Mouse (Mus musculus) CH12.LX (cell line): ENCODE data around the gene Aasdh.

Experiments used
- CTCF ChIP-seq, 2 experiments: IDR thresholded peaks in 1 of 2; conservative IDR thresholded peaks in 1 of 2; 2 replicates each; pipeline ENCODE4 v1.5.1; 2011 to 2012; ENCODE audit warnings: low read depth in 2 of 2, low read length in 2 of 2, improper control_type of control experiment in 1 of 2, inconsistent platforms in 1 of 2, mild to moderate bottlenecking in 1 of 2, moderate library complexity in 1 of 2
- EP300 ChIP-seq: IDR thresholded peaks from 2 replicates; pipeline ENCODE4 v1.6.1; 2011; ENCODE audit warnings: low read length, improper control_type of control experiment
- GABPA ChIP-seq: IDR thresholded peaks from 2 replicates; pipeline ENCODE4 v1.6.1; 2012; ENCODE audit warnings: low read depth, low read length, improper control_type of control experiment, inconsistent platforms; ENCODE audit not compliant: insufficient replicate concordance
- KAT2A ChIP-seq: IDR thresholded peaks from 2 replicates; pipeline ENCODE4 v1.6.1; 2012; ENCODE audit warnings: low read length, improper control_type of control experiment, inconsistent platforms; ENCODE audit not compliant: insufficient replicate concordance
- NRF1 ChIP-seq: IDR thresholded peaks from 2 replicates; pipeline ENCODE4 v1.6.1; 2014; ENCODE audit warnings: low read depth, mild to moderate bottlenecking, inconsistent platforms, low read length, improper control_type of control experiment, moderate library complexity
- ZMIZ1 ChIP-seq: IDR thresholded peaks from 2 replicates; pipeline ENCODE4 v1.6.1; 2012; ENCODE audit warnings: low read depth, mild to moderate bottlenecking, inconsistent platforms, low read length, improper control_type of control experiment

DNA sequence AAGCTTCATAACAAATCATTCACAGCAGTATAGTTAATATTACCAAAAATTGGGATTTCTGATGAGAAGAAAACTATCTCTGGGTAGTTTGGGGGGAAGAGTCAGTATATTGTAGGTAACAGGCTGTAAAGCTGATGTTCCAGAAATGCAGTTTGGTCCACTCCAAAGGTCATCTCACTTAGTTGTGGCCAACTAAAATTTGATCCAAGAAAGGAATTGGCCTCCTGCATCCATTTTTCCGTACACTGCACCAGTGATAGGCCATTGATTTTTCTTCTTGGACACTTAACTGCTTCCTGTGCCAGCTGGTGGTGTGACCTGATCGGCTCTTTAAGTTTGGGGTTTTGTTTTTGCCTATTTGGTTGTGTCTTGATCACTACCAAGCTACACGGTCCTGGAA lies 48.5 kb upstream of the Aasdh start:
- no peak for TF ChIP-seq CTCF (conservative IDR thresholded peaks at IDR 0.05 in 1 of 2, IDR thresholded peaks at IDR 0.05 in 1 of 2; ENCODE audit: low read depth in 2 of 2, low read length in 2 of 2)
- TF ChIP-seq EP300, result no peak
- no peak for TF ChIP-seq NRF1
- TF ChIP-seq ZMIZ1, result no peak
- TF ChIP-seq KAT2A, result no peak
- no peak for TF ChIP-seq GABPA
